Mouse (Mus musculus) left cerebral cortex, adult 18-20 months (tissue): ENCODE results near the gene Rnf43. TPM values are rescaled to one million over a fixed set of nuclear protein-coding genes. Genes with fewer than 3 reads are reported as not detected.

Source experiments
- DNase-seq, 2 experiments: peaks; one replicate each; pipeline ENCODE4 v3.0.0; 2021 to 2022; ENCODE audit warnings: low spot score in 2 of 2, mixed read lengths in 1 of 2
- total RNA-seq, 2 experiments: library from RNA; stranded (reverse); gene quantifications; 2 replicates each; pipeline ENCODE4 v1.2.3; 2021

Gene Rnf43
- total RNA-seq, 2 experiments from 2014 or later = 2.1 to 2.2 TPM

DNA sequence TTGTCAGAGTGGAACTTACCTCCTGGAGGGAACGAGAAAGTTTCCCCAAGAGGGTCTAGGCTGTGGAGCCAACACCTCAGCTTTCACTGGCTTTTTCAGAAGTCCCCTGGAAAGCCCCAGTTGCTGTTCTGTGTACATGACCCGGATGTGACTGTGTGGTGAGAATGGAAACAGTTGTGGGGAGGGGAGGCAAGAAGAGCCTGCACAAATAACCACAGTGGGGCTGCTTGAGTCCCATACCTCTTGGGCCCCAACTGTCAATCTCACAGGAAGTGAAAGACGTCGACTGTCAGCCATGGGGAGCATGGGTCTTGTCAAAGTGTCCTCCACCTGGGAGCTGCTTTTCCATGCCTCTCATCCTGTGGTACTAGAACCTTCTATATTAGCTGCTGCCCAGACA lies 82.4 kb downstream of the Rnf43 start:
- no peak for DNase-seq

DNA sequence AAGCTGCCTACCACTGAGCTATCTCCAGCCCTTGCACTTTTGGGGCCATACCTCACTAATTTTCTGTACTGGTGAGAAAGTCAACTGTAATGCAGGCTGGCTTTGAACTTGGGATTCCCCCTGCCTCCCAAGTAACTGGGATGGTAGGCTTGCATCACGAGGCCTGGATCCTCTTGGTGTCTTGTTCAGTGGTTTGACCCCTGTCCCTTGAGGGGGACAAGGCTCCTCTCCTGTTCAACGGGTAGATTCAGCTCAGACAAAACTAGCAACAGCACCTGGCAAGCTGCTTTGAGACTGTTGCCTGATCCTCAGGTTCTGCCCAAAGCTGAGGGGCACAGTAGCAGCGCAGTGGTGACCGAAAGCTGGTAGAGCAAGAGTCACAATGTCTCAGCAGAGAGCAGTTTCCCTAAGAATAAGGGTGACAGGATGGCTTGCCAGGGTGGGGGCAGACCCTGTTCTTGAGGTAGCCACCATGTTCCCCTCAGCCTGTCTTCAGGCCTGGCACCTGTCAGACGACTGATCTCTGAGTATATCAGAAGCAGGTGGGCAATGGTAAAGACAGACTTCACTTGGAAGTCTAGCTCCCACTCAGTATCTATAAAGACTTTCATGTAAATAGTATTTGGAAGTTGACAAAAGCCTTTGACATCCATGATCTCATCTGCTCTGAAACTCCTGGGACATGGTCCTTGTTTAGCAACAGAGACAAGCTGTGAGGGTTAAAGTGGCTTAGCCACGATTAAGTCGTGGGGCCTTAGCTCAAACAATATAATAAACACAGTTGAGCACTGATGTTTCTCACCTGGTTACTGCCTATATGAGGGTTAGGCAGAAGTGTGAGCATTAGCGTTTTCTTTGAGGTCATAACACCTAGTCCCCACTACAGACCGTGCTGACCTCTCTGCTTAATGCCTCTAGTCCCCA lies 83.4 kb downstream of the Rnf43 start:
- no peak for DNase-seq

DNA sequence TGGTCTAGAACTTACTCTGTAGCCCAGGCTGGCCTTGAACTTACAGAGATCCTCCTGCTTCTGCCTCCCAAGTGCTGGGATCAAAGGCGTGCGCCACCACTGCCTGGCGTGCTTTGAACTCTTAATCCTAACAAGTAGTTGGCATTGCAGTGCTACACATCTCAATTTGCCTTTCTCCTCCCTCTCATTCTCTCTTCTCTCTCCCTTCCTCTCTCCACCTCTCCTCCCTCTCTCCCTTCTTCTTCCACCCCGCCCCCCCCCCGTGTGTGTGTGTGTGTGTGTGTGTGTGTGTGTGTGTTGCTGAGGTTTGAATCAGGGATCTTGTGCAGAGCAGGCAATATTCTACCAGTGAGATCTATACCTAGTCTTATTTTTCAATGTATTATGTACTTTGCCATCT lies 84.8 kb downstream of the Rnf43 start:
- DNase-seq = no peak

DNA sequence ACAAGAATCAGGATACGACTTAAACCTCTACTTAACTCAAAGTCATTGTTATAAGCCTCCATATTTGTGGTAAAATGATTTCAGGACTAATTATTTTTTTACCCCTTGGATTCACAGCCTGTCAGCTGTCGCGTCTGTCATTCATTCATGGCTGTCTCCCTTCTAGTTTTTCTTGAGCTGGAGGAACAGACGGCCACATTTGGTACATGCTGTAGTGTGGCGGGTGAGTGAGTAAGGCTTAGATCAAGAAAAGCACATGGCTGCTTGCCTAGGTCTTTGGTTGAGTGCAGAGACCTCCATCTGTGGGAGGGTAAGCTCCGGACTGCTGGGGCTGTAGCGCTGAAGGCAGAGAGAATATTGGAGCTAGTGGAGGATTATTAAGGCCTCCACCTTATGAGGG lies 85.2 kb downstream of the Rnf43 start:
- no peak for DNase-seq

DNA sequence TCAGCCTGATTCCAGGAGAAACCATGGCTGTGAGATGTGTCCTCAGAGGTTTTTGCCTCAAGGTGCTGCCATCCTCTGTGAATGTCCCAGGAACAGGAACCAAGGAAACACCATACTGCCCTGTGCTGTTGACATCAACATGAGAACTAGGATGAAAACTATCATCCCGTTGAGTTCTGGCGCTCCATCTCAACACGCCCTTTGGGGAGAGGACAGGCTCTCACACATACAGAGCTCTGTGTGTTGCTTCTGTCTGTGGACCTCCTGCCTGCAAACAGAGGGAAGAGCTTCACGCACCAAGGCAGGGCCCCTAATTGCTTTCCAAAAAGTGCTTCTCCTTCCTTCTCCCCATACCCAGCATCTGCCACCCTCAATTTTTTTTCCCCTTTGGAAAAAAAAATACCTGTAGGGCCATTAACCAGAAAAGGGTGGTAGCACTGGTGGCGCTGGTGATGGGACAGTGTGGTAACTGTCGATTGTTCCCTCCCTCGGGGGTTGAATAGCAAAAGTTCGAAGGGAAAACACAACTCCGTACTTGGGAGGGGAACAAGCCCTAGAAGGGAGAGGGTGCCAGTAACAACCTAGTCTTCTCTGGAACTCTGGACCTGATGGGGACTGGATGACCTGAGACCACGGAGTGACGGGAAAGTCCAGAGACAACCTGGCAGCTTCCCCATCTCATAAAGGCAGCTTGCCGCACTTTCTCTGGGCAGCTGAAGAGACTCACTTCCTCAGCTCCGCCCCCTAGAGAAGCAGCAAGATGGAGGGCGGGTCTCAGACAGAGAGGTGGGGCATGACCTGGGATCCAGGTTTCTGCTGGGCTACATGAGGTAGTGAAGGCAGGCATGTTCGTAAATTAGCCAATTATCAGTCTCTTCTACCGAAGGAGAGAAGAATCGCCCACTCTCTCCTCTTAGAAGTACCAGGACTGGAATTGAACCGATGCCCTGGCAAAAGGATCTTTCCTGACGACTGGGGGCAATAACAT lies 85.9 kb downstream of the Rnf43 start:
- no peak for DNase-seq

DNA sequence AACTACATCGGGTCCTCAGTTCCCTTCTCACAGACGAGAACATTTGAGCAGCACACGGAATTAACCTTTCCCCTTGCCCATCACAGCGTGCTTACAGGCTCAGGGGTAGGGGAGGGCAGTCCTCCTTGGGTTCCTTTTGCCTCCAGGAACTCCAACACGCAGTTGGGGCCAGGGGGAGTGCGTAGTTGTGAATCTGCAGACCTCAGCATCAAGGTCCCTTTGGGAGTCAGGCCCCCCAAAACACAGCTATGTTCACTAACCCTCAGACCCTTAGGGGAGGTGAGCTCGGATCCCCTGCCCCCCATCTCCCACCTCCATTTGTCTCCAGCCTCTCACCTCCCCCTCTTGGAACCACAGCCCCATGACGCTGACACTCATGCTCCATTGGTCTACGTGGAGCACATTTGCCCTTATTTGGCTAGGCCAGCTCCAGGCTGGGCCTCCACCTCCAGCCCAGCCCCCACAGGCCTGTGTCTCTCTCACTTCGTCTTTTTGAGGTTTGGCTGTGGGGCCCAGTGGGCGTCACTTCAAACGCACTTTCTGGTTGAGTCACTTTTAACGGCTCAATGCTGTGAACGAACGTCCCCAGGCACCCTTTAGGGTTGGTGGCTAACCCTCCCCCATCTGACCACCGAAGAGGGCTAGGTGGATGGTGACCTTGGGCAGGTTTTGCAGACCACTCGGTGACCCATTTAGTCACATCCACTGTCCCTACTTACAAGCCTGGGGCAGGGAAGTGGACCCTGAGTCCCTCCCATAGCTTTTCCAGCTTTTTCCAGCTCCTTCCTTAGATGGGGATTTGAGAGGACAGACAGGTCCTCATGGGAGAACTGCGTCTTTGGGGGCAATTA lies 86.9 kb downstream of the Rnf43 start:
- no peak for DNase-seq

DNA sequence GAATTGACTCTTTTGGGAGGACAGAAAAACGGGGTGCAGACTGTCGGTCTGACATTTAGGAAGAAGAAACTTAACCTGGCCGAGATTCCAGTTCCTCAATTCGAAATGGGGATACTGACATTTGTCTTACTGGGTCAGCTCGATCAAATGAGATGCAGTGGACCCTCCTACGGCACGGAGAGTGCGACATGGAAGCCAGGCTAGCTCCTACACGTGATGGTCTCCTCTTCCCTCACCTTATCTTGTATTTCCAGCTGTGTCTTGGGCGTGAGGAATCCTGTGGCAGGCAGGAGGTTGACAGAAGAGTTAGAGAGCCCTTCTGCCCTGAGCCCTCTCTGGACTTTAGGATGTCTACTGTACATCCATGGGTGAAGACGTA lies 87.5 kb downstream of the Rnf43 start:
- DNase-seq = no peak

DNA sequence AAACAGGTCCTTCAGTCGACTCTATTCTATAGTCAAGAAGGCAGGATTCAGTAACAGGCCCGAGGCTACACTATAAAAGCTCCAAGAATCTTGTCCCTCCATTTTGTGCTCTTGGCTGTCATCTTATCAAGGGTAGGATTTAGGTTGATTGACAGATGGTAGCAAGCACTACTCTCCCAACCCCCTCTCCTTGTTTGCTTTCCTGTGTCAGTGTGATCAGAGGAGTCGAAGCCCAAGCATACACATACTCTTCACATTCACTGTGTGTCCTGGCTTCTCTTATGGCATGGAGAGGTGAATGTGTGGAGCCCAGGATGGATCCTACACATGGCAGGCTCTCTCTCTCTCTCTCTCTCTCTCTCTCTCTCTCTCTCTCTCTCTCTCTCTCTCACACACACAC lies 88.0 kb downstream of the Rnf43 start:
- DNase-seq = no peak

DNA sequence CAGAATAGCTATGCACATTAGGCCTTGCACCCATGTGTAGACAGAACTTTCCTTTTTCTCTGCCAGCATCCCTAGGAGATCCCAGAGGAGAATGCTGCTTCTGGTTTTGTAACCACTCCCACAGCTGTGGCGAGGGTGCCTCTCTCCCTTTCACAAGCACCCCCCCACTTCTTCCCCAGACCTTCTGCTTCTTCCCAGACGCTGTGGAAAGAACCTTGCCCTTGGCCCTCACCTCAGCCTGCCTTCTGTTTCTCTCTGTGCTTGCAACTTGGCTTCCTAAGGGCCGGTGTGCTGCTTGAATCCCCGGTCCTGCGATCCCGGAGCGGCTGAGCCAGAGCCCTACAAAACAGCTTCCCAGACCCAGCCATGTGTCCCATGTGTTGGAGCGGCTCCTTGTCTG lies 88.5 kb downstream of the Rnf43 start:
- DNase-seq = no peak

DNA sequence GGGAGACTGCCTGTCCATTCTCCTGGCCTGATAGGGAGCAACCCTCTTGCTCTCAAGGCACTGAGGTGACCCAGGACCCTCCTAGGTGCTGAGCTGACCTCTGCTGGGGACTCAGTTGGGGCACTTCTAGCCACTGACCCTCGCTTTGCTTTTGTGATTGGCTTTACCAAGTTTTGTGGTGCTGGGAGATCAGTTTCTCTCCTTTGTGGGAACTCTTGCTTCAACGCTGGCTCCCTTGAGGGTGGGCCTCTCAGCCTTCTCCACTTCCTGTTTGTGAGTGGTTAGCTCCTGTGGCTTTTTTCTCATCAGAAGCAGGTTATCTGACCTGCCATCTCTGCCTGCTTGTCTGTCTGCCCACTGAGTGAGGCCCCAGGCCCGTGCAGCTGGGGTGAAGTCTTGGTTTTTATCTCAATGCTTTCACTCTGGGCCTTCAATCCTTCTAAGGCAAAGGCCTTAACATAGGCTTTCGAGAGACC lies 89.0 kb downstream of the Rnf43 start:
- DNase-seq = no peak

DNA sequence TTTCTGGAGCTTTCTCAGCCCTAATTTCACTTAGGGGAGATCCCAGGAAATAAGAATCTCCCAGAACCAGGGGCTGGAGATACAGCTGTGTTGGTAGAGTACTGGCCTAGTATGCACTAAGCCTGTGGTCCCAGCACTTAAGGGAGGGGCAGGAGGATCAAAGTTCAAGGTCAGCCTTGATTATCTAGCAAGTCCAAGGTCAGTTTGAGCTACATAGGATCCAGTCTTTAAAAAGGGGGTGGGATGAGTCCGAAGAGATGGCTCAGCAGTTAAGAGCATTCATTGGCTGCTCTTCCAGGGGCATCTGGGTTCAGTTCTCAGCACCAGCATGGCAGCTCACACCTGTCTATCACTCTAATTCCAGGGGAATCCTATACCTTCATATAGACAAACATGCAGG lies 89.8 kb downstream of the Rnf43 start:
- DNase-seq = no peak

DNA sequence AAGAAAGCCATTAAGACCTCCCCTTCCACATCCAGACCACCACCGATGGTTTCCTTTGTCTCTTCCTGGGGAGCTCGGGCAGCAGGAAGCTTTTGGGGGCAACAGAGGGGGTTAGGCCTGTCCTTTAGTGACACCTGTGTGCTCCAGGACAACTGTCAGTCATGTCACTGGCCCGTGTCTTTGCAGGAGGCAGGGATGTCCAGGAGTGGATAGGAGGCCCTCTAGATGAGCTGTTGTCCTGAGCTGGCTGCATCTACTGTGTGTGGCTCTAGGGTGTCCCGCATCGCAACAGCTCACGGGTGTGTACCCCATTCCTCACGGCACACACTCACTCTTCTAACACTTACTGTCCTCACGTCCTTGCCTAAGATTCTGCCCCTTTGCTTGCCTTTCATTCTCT lies 90.7 kb downstream of the Rnf43 start:
- no peak for DNase-seq

DNA sequence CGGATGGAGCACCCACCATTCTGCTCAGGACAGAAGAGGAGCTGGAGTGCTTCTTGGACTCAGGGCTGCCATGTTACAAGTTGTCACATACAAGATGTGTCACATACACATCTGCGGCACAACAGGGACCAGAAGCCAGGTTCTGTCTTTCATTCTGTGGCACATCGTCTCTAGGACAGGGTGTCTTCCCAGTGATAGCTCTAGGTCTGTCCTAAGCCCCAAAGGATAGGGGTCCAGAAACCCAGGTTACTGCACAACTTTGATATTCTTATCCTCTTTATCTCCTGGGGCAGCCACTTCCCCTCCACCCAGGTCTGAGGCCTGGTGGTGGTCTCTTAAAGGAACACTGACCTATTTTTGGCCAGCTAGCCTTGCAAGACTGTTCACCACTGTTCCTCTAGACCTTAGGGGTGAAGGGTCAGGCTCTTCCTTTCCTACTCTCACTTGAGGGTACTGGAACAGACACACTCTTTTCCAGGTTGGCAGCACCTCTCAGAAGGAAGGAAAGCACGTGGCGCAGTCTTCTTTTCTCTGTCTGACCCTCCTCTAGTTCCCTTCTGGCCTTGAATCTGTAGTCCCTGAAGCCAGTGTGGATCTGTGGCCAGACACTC lies 91.5 kb downstream of the Rnf43 start:
- no peak for DNase-seq

DNA sequence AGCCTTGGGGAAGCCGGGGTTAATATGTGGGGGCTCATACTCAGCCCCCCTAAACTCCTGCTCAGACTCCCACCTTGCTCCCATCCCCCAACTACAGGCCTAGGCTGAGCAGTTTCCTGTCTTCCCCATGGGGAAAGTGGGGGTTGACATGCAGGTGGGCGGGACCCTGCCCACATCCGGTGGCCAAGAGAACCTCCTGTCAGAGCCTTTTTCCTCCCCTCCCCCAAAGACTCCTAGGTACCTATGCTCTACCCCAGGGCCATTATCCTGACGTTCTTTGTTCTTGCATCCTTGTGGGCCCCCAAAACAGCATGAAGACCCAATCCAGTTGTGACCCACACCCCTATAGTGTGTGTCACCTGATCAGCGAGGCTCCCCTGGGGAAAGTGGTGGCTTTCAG lies 92.1 kb downstream of the Rnf43 start:
- DNase-seq = no peak

DNA sequence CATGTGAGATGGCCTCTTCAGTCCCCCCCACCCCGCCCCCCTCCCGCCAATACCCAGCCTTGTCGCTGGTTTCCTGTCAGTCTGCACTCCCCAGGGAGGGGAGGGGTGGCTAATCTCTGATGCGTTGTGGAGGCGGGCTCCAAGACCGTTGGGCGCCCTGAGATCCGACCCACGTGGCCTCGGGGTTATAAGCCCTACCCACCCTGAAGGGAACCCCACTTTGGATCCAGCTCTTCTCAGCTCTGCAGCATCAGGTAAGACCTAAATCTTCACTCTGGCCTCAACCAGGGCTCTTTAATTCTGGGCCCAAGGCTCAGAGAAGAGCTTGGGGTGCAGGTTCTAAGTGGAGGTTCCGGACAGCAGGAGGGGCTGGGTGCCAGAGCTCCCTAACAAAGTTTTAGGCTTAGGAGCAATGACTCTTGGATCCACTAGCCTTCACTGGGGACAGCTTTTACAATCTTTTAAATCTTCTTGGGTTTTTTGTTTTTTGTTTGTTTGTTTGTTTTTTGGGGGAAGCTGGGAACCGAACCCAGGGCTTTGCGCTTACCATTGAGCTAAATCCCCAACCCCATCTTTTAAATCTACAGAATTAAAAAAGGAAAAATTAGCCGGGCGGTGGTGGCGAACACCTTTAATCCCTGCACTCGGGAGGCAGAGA lies 93.0 kb downstream of the Rnf43 start:
- DNase-seq = no peak

DNA sequence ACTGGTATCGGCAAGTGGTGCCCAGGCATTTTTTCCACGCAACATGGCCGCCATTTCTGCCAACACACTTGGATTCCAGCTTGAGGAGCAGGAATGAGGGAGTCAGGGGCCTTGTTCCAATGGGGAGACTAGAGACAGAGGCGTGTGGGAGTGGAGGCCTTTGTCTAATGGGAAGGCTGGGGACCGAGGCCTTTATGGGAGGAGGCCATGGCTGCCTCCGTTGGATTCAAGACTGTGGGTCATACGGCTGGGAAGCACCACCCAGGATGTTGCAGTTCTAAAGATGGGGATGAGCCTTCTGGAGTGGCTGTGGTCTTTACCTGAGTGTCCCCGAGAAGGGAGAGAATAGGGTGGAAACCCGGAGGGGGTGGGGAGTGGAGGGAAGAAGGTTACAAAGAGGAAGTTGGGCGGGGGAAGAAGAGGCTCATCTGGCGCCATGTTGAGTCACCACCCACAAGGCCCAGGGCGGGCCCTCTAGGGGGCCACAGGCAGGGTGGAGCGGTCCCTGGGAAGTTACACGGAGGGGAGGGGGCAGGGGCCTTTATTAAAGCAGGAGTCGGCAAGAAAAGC lies 93.8 kb downstream of the Rnf43 start:
- no peak for DNase-seq

DNA sequence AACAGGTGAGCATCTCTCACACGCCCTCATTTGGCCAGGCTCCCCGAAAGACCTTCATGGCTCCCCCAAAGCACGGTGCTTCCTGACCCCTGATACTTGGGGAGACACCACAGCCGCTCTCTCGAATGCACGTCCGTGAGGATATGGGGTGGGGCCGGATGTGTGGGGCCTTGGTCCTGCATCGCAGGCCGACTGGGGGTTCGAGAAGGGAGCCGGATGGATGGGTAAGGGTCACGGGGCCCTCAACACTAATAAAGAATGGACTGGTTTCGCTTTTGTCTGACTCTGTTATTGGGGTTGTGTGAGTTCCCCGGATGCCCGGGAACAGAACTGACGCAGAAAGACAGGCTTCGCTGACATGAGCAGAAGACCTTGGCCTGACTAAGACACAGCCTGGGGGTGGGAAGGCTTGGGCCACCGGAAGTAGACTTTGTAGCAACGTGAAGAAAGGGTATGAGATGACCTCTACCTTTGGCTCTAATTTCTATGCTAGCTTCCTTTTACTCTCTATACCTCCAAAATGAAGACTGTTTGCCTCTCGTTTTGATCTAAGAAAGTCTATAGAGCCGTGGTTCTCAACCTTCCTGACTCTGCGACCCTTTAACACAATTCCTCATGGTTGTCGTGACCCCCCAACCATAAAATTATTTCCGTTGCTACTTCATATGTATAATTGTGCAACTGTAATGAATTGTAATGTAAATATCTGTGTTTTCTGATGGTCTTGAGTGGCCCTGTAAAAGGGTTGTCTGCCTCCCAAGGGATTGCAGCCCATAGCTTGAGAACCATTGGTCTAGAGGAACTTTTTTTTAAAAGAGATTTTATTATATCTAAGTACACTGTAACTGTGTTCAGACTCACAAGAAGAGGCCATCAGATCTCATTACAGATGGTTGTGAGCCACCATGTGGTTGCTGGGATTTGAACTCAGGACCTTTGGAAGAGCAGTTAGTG lies 94.8 kb downstream of the Rnf43 start:
- DNase-seq = no peak

DNA sequence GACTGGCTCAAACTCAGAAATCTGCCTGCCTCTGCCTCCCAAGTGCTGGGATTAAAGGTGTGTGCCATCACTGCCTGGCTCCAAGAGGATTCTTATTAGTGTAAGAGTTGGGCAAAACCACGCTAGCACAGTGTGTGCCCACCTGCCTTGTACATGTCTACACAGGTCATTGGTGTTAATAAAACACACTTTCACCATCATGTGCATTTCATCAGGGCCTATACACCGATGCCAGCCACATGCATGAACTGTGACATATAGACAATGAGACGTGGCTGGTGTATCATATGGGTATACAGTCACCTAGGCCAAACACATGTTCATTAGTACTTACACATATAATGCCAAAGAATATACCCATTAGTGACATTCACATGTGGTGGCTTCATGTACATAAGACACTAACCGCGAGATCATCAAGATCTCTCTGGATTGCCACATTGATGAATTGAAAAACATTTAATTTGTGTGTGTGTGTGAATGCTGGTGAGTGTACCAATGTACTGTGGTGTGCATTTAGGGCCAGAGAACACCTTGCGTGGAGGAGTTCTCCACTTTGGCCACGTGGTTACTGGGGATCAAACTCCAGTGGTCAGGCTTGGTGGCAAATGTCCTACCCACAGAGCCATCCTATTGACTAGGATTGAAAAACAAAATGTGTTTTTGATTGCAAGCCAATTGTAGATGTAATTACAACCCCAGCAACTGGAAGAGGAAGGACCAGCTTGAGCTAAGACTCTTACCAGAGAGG lies 95.8 kb downstream of the Rnf43 start:
- DNase-seq = no peak
